Mouse (Mus musculus): ENCODE measurements at regions not wholly inside any gene's neighbourhood (a gene's known extent, or its start where the extent isn't known, plus 50 kb on each side); places are given as distances from the start of the nearest gene placed in this dataset.

DNA sequence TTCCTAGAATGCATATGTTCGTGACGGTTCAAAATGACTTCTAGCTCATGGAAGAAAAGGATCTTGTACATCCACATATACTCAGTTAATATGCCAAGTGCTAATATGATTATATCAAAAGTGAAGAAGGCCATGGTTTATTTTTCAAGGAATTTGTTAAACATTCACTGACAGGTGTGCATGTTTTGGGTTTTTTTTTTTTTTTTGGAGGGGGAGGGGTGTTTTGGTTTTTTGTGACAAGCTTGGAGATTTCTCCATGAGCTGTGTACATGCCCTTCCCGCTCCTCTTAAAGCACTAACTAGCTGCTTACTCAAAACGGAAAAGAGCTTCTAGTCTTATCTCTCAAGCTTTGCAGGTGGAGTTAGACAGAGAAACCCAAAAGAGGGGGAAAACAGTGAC lies 187.1 kb upstream of the Atp2b1 start:
- TF ChIP-seq CTCF (IDR thresholded peaks at IDR 0.05; ENCODE audit: control insufficient read depth, insufficient read depth, insufficient read length) (no peak), MYOD1 (IDR thresholded peaks at IDR 0.05; ENCODE audit: control insufficient read depth, insufficient read length, low read depth) (no peak), USF1 (IDR thresholded peaks at IDR 0.05; ENCODE audit: low read depth) (no peak), MAX (IDR thresholded peaks at IDR 0.05) (no peak), FOSL1 (IDR thresholded peaks at IDR 0.05; ENCODE audit: insufficient read depth, low read length, poor library complexity, severe bottlenecking) (no peak)

Data from C2C12 (cell line).